Mouse (Mus musculus) MEL (cell line): ENCODE results near the gene Foxf1. TPM values are rescaled to one million over a fixed set of nuclear protein-coding genes. Genes with fewer than 3 reads are reported as not detected.

Experiments used
- DNase-seq: peaks from one replicate; pipeline ENCODE4 v3.0.0; 2011; ENCODE audit warnings: low read depth, low spot score
- H3K27ac ChIP-seq: 2 replicates; pipeline ENCODE4 v1.5.1; 2012; ENCODE audit warnings: low read depth, mild to moderate bottlenecking, control low read depth, low read length, moderate library complexity; ENCODE audit not compliant: control insufficient read depth
- H3K27me3 ChIP-seq, 2 experiments: fragments of 150-350 bp in 1 of 2; sonication (generic) in 1 of 2; 2 replicates each; pipeline ENCODE4 v1.6.1; 2012; ENCODE audit warnings: low read length in 2 of 2, mild to moderate bottlenecking in 2 of 2, improper control_type of control experiment in 1 of 2, moderate library complexity in 1 of 2; ENCODE audit not compliant: insufficient read depth in 2 of 2, control insufficient read depth in 1 of 2
- H3K36me3 ChIP-seq, 2 experiments: 2 replicates each; pipeline ENCODE4 v1.6.1; 2012 to 2014; ENCODE audit warnings: low read length in 2 of 2, improper control_type of control experiment in 1 of 2, inconsistent platforms in 1 of 2, mild to moderate bottlenecking in 1 of 2; ENCODE audit not compliant: insufficient read depth in 2 of 2, control insufficient read depth in 1 of 2
- H3K4me1 ChIP-seq, 2 experiments: fragments of 150-350 bp in 1 of 2; sonication (generic) in 1 of 2; 2 replicates each; pipeline ENCODE4 v1.6.1; 2012; ENCODE audit warnings: low read length in 2 of 2, improper control_type of control experiment in 1 of 2, mild to moderate bottlenecking in 1 of 2; ENCODE audit not compliant: insufficient read depth in 2 of 2, control insufficient read depth in 1 of 2
- H3K4me3 ChIP-seq, 2 experiments: fragments of 150-350 bp in 1 of 2; sonication (generic) in 1 of 2; 2 replicates each; pipeline ENCODE4 v1.5.1; 2012; ENCODE audit warnings: low read depth in 2 of 2, low read length in 2 of 2, mild to moderate bottlenecking in 2 of 2, moderate library complexity in 2 of 2, control low read depth in 1 of 2, improper control_type of control experiment in 1 of 2; ENCODE audit not compliant: control insufficient read depth in 1 of 2, insufficient read depth in 1 of 2
- H3K79me2 ChIP-seq: 2 replicates; pipeline ENCODE4 v1.6.1; 2012; ENCODE audit warnings: mild to moderate bottlenecking, low read length, moderate library complexity; ENCODE audit not compliant: control insufficient read depth, poor library complexity, insufficient read depth
- H3K9ac ChIP-seq: 2 replicates; pipeline ENCODE4 v1.6.1; 2012; ENCODE audit warnings: low read depth, mild to moderate bottlenecking, control low read depth, low read length, moderate library complexity; ENCODE audit not compliant: control insufficient read depth, poor library complexity, severe bottlenecking
- H3K9me3 ChIP-seq: fragments of 150-350 bp; sonication (generic); replicated peaks from 2 replicates; pipeline ENCODE4 v1.6.1; 2012; ENCODE audit warnings: mild to moderate bottlenecking, low read length, improper control_type of control experiment, moderate library complexity; ENCODE audit not compliant: insufficient read depth
- BHLHE40 ChIP-seq: IDR thresholded peaks from 2 replicates; pipeline ENCODE4 v1.6.1; 2012; ENCODE audit warnings: low read depth, mild to moderate bottlenecking, inconsistent platforms, low read length, improper control_type of control experiment, borderline replicate concordance
- CHD2 ChIP-seq: IDR thresholded peaks from 2 replicates; pipeline ENCODE4 v1.6.1; 2011; ENCODE audit warnings: low read length, improper control_type of control experiment
- CTCF ChIP-seq, 3 experiments: IDR thresholded peaks in 2 of 3; conservative IDR thresholded peaks in 1 of 3; 2 replicates each; pipeline ENCODE4 v1.5.1; 2011 to 2012; ENCODE audit warnings: low read length in 3 of 3, low read depth in 2 of 3, mild to moderate bottlenecking in 2 of 3, improper control_type of control experiment in 1 of 3, inconsistent platforms in 1 of 3, mixed read lengths in 1 of 3, moderate library complexity in 1 of 3; ENCODE audit not compliant: control insufficient read depth in 1 of 3, insufficient read depth in 1 of 3, poor library complexity in 1 of 3, severe bottlenecking in 1 of 3
- E2F4 ChIP-seq: IDR thresholded peaks from 2 replicates; pipeline ENCODE4 v1.6.1; 2011; ENCODE audit warnings: low read depth, low read length, improper control_type of control experiment, borderline replicate concordance
- ETS1 ChIP-seq: IDR thresholded peaks from 2 replicates; pipeline ENCODE4 v1.6.1; 2012; ENCODE audit warnings: low read depth, mild to moderate bottlenecking, inconsistent platforms, low read length, improper control_type of control experiment, moderate library complexity
- GABPA ChIP-seq: IDR thresholded peaks from 2 replicates; pipeline ENCODE4 v1.6.1; 2012; ENCODE audit warnings: low read depth, mild to moderate bottlenecking, inconsistent platforms, low read length, improper control_type of control experiment, moderate library complexity
- HCFC1 ChIP-seq: IDR thresholded peaks from 2 replicates; pipeline ENCODE4 v1.6.1; 2012; ENCODE audit warnings: low read depth, mild to moderate bottlenecking, inconsistent platforms, low read length, improper control_type of control experiment, moderate library complexity
- MAFK ChIP-seq: IDR thresholded peaks from 2 replicates; pipeline ENCODE4 v1.6.1; 2011; ENCODE audit warnings: low read depth, mild to moderate bottlenecking, low read length, improper control_type of control experiment, borderline replicate concordance
- MAZ ChIP-seq: IDR thresholded peaks from 2 replicates; pipeline ENCODE4 v1.6.1; 2012; ENCODE audit warnings: low read depth, mild to moderate bottlenecking, inconsistent platforms, low read length, improper control_type of control experiment
- MEF2A ChIP-seq: IDR thresholded peaks from 2 replicates; pipeline ENCODE4 v1.6.1; 2014; ENCODE audit warnings: low read depth, mild to moderate bottlenecking, inconsistent platforms, low read length, improper control_type of control experiment; ENCODE audit not compliant: poor library complexity, insufficient replicate concordance, severe bottlenecking; ENCODE audit errors: extremely low read depth
- MYC ChIP-seq: IDR thresholded peaks from 2 replicates; pipeline ENCODE4 v1.6.1; 2011; ENCODE audit warnings: low read depth, mild to moderate bottlenecking, low read length, improper control_type of control experiment, moderate library complexity
- NRF1 ChIP-seq: IDR thresholded peaks from 2 replicates; pipeline ENCODE4 v1.6.1; 2014; ENCODE audit warnings: low read depth, mild to moderate bottlenecking, inconsistent platforms, low read length, improper control_type of control experiment, moderate library complexity; ENCODE audit not compliant: poor library complexity, insufficient read depth, severe bottlenecking
- POLR2A ChIP-seq, 2 experiments: IDR thresholded peaks; 2 replicates each; pipeline ENCODE4 v1.6.1; 2011 to 2012; ENCODE audit warnings: low read length in 2 of 2, mild to moderate bottlenecking in 2 of 2, control low read depth in 1 of 2, improper control_type of control experiment in 1 of 2, low read depth in 1 of 2, moderate library complexity in 1 of 2; ENCODE audit not compliant: control insufficient read depth in 1 of 2, insufficient read depth in 1 of 2, poor library complexity in 1 of 2
- POLR2AphosphoS5 ChIP-seq: IDR thresholded peaks from 2 replicates; pipeline ENCODE4 v1.6.1; 2012; ENCODE audit warnings: low read depth, borderline replicate concordance, mild to moderate bottlenecking, inconsistent platforms, low read length, moderate library complexity, mixed read lengths
- RAD21 ChIP-seq: IDR thresholded peaks from 2 replicates; pipeline ENCODE4 v1.6.1; 2011; ENCODE audit warnings: mild to moderate bottlenecking, low read depth, low read length, improper control_type of control experiment
- RCOR1 ChIP-seq: IDR thresholded peaks from 2 replicates; pipeline ENCODE4 v1.6.1; 2012; ENCODE audit warnings: low read depth, mild to moderate bottlenecking, inconsistent platforms, low read length, improper control_type of control experiment
- SIN3A ChIP-seq: IDR thresholded peaks from 2 replicates; pipeline ENCODE4 v1.6.1; 2012; ENCODE audit warnings: low read length, improper control_type of control experiment, inconsistent platforms
- SMC3 ChIP-seq: IDR thresholded peaks from 2 replicates; pipeline ENCODE4 v1.6.1; 2011; ENCODE audit warnings: low read depth, low read length, improper control_type of control experiment
- TCF12 ChIP-seq: IDR thresholded peaks from 2 replicates; pipeline ENCODE4 v1.6.1; 2014; ENCODE audit warnings: low read depth, mild to moderate bottlenecking, inconsistent platforms, low read length, improper control_type of control experiment, moderate library complexity
- UBTF ChIP-seq: IDR thresholded peaks from 2 replicates; pipeline ENCODE4 v1.6.1; 2012; ENCODE audit warnings: low read depth, mild to moderate bottlenecking, inconsistent platforms, low read length, improper control_type of control experiment, moderate library complexity, borderline replicate concordance; ENCODE audit not compliant: insufficient read depth
- USF1 ChIP-seq: IDR thresholded peaks from 2 replicates; pipeline ENCODE4 v1.6.1; 2014; ENCODE audit warnings: low read depth, mild to moderate bottlenecking, inconsistent platforms, low read length, improper control_type of control experiment, moderate library complexity
- USF2 ChIP-seq, 2 experiments: IDR thresholded peaks; 2 replicates each; pipeline ENCODE4 v1.6.1; 2011 to 2012; ENCODE audit warnings: improper control_type of control experiment in 2 of 2, low read length in 2 of 2, borderline replicate concordance in 1 of 2, inconsistent platforms in 1 of 2, low read depth in 1 of 2, mild to moderate bottlenecking in 1 of 2; ENCODE audit not compliant: insufficient read depth in 1 of 2
- ZKSCAN1 ChIP-seq: IDR thresholded peaks from 2 replicates; pipeline ENCODE4 v1.6.1; 2012; ENCODE audit warnings: low read depth, mild to moderate bottlenecking, inconsistent platforms, low read length, improper control_type of control experiment, moderate library complexity
- ZMIZ1 ChIP-seq: IDR thresholded peaks from 2 replicates; pipeline ENCODE4 v1.6.1; 2012; ENCODE audit warnings: low read depth, mild to moderate bottlenecking, inconsistent platforms, low read length, improper control_type of control experiment, moderate library complexity
- ZNF384 ChIP-seq: IDR thresholded peaks from 2 replicates; pipeline ENCODE4 v1.6.1; 2012; ENCODE audit warnings: low read depth, mild to moderate bottlenecking, inconsistent platforms, low read length, improper control_type of control experiment
- polyA plus RNA-seq, 2 experiments: library from polyadenylated mRNA; stranded (reverse) in 1 of 2; unstranded in 1 of 2; fragments of >175 nt in 1 of 2; fragments of >200 nt in 1 of 2; gene quantifications; 2 replicates each; pipeline versions ENCODE4 v1.2.1 to v1.2.4; 2012; ENCODE audit warnings: low replicate concordance in 2 of 2, low read depth in 1 of 2; ENCODE audit not compliant: insufficient read length in 2 of 2, insufficient read depth in 1 of 2, missing spikeins in 1 of 2
- total RNA-seq: library from RNA; depleted of rRNA; stranded (reverse); fragments of 300-350 nt; gene quantifications from 2 replicates; pipeline ENCODE4 v1.2.3, GENCODE M21; 2012

Gene Foxf1
- total and polyA plus RNA-seq, 3 experiments, result not detected

DNA sequence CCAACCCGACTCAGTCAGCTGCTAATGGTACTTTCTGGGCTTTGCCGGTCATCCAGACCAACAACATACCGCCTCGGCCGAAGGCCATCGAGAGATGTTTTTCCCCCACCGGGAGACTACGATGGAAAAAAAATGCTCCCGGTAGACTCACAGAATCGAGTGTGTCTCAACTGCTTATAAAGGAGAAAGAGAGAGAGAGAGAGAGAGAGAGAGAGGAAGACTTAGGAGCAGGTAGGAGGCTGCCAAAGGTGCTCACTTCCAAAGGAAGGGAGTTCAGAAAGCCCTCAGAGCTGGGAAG, 9.4 kb upstream of the Foxf1 start:
- DNase-seq, result no peak
- no peak for TF ChIP-seq MAZ
- TF ChIP-seq MYC, result no peak
- no peak for TF ChIP-seq SIN3A
- TF ChIP-seq POLR2A (IDR thresholded peaks at IDR 0.05; ENCODE audit: control insufficient read depth in 1 of 2, insufficient read depth in 1 of 2, low read depth in 1 of 2, low read length in 2 of 2, poor library complexity in 1 of 2), result no peak
- TF ChIP-seq E2F4, result no peak
- no peak for TF ChIP-seq TCF12
- TF ChIP-seq USF2 (IDR thresholded peaks at IDR 0.05; ENCODE audit: borderline replicate concordance in 1 of 2, insufficient read depth in 1 of 2, low read depth in 1 of 2, low read length in 2 of 2), result no peak
- no peak for TF ChIP-seq CHD2
- no peak for TF ChIP-seq SMC3
- TF ChIP-seq MAFK, result no peak
- TF ChIP-seq USF1, result no peak
- TF ChIP-seq ZNF384, result no peak
- TF ChIP-seq ZKSCAN1, result no peak
- H3K27ac ChIP-seq, result no peak overlapping the region
- no peaks in the 10 kb centered on the region for H3K4me1 ChIP-seq
- H3K36me3 ChIP-seq, result no peaks in the 10 kb centered on the region
- no peak overlapping the region for H3K9ac ChIP-seq
- no peaks in the 10 kb centered on the region for H3K9me3 ChIP-seq
- H3K4me3 ChIP-seq, result no peak overlapping the region
- no peaks in the 10 kb centered on the region for H3K79me2 ChIP-seq
- no peaks in the 10 kb centered on the region for H3K27me3 ChIP-seq

DNA sequence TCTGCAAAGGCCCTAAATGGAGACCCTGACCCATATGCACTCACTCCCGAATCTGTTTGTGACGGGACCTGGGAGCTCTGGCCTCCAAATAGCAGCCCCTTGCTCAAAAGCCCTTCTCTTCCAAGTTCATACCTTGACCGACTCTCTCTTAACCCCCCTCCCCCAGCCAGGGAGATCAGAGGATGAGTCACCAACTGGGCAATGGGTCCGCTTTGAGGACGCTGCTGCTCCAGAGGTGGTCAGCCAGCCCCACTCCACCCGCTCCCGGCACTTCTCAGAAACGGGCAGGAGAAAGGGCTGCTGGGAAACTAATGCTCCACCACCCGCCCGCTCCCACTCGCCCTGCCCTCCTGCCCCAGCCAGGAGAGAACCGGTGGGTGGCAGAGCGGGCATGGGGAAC, 8.2 kb upstream of the Foxf1 start:
- no peak for TF ChIP-seq ZMIZ1
- TF ChIP-seq POLR2AphosphoS5, result no peak
- TF ChIP-seq ZNF384, result no peak
- TF ChIP-seq NRF1, result no peak
- no peak for TF ChIP-seq GABPA
- no peak for TF ChIP-seq CTCF (IDR thresholded peaks at IDR 0.05 in 2 of 3, conservative IDR thresholded peaks at IDR 0.05 in 1 of 3; ENCODE audit: control insufficient read depth in 1 of 3, insufficient read depth in 1 of 3, low read depth in 2 of 3, low read length in 3 of 3, poor library complexity in 1 of 3, severe bottlenecking in 1 of 3)
- no peak for TF ChIP-seq POLR2A (IDR thresholded peaks at IDR 0.05; ENCODE audit: control insufficient read depth in 1 of 2, insufficient read depth in 1 of 2, low read depth in 1 of 2, low read length in 2 of 2, poor library complexity in 1 of 2)
- no peak for TF ChIP-seq E2F4
- no peak for TF ChIP-seq HCFC1
- no peak for TF ChIP-seq RCOR1
- no peak for TF ChIP-seq CHD2
- no peak for TF ChIP-seq ETS1
- no peak for TF ChIP-seq UBTF
- no peak for TF ChIP-seq RAD21
- no peak for TF ChIP-seq BHLHE40
- no peak for TF ChIP-seq MEF2A
- TF ChIP-seq USF2 (IDR thresholded peaks at IDR 0.05; ENCODE audit: borderline replicate concordance in 1 of 2, insufficient read depth in 1 of 2, low read depth in 1 of 2, low read length in 2 of 2), result no peak
- no peaks in the 10 kb centered on the region for H3K27me3 ChIP-seq
- H3K9me3 ChIP-seq, result no peaks in the 10 kb centered on the region
- H3K27ac ChIP-seq, result no peak overlapping the region
- H3K79me2 ChIP-seq, result no peaks in the 10 kb centered on the region
- no peak for DNase-seq
- no peaks in the 10 kb centered on the region for H3K36me3 ChIP-seq
- no peaks in the 10 kb centered on the region for H3K4me1 ChIP-seq
- no peak overlapping the region for H3K9ac ChIP-seq
- no peak overlapping the region for H3K4me3 ChIP-seq
